Mouse (Mus musculus) hindbrain, embryonic 16.5 days (tissue): Measurements from ENCODE around the gene Supt5. TPM values are rescaled to one million over a fixed set of nuclear protein-coding genes. Genes with fewer than 3 reads are reported as not detected.

Source experiments
- ATAC-seq: fragments of 200-750 bp; cut with Nextera tagmentation; 2 replicates; pipeline ENCODE4 v1.8.0; 2017; ENCODE audit warnings: moderate TSS enrichment, moderate library complexity
- H3K27ac ChIP-seq: fragments of 300-500 bp; sonication (generic); 2 replicates; pipeline ENCODE4 v1.5.1; 2014; ENCODE audit warnings: low read depth, mild to moderate bottlenecking, control low read depth, low read length, moderate library complexity
- H3K27me3 ChIP-seq: fragments of 300-500 bp; sonication (generic); replicated peaks from 2 replicates; pipeline ENCODE4 v1.6.1; 2014; ENCODE audit warnings: low read length; ENCODE audit not compliant: control insufficient read depth, insufficient read depth
- H3K36me3 ChIP-seq: fragments of 300-500 bp; sonication (generic); 2 replicates; pipeline ENCODE4 v1.6.1; 2014; ENCODE audit warnings: mild to moderate bottlenecking, low read length, moderate library complexity, mixed read lengths; ENCODE audit not compliant: control insufficient read depth, insufficient read depth
- H3K4me1 ChIP-seq: fragments of 300-500 bp; sonication (generic); 2 replicates; pipeline ENCODE4 v1.6.1; 2014; ENCODE audit warnings: low read depth, low read length; ENCODE audit not compliant: control insufficient read depth, insufficient read depth
- H3K4me2 ChIP-seq: fragments of 300-500 bp; sonication (generic); 2 replicates; pipeline ENCODE4 v1.6.1; 2014; ENCODE audit warnings: mild to moderate bottlenecking, low read length, control low read depth, moderate library complexity
- H3K4me3 ChIP-seq: fragments of 300-500 bp; sonication (generic); 2 replicates; pipeline ENCODE4 v1.5.1; 2014; ENCODE audit warnings: mild to moderate bottlenecking, low read length, control low read depth, moderate library complexity
- H3K9ac ChIP-seq: fragments of 300-500 bp; sonication (generic); 2 replicates; pipeline ENCODE4 v1.6.1; 2014; ENCODE audit warnings: low read depth, mild to moderate bottlenecking, control low read depth, low read length, moderate library complexity
- H3K9me3 ChIP-seq: fragments of 300-500 bp; sonication (generic); 2 replicates; pipeline ENCODE4 v1.6.1; 2014; ENCODE audit warnings: mild to moderate bottlenecking, low read length, moderate library complexity; ENCODE audit not compliant: control insufficient read depth
- WGBS: fragments of 180-500 bp; shearing (Covaris S2); extraction: QIAGEN DNeasy Blood & Tissue Kit; methylation state at CpG from one replicate; pipeline ENCODE4 v1.1.7; 2014; 5-methylcytosine and 5-hydroxymethylcytosine counted together
- polyA plus RNA-seq: library from polyadenylated mRNA; unstranded; fragments of >200 nt; fragmentation: Nextera tagmentation; extraction: Ambion mirVana; gene quantifications from 2 replicates; pipeline ENCODE4 v1.2.1, GENCODE M21; 2015

Gene Supt5
- polyA plus RNA-seq, 1 experiment from 2014 or later = 94.9 TPM

DNA sequence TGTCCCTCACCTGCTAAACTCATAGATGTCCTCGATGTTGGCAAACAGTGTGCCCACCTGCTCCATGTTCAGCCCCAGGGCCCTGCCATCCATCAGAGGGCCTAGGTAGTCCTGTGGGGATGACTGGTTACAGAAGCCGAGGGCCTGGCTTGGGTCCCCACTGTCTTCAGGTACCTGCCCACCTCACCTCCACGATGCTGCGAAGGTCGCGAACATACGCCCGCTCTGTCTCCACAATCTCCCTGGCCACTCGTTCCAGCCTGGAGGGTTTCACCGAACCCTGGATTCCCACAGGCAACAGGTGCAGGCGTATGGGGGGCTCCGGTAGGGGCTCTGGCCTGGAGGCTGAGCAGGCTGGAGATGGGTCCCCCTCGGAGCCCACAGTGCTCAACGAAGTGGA, 31.5 kb upstream of the Supt5 start:
- H3K4me2 ChIP-seq = peak overlapping the region; percentile 74
- no peak overlapping the region for H3K4me3 ChIP-seq
- 0 out of 2 replicates have a peak, but pooled peaks cover 4% of the 10 kb centered on the region for H3K36me3 ChIP-seq
- ATAC-seq = no peak
- H3K27ac ChIP-seq = no peak overlapping the region
- H3K9ac ChIP-seq = no peak overlapping the region; the same call in 1 of the 2 replicates
- H3K27me3 ChIP-seq = no peaks in the 10 kb centered on the region
- 91% methylated on average over 14 of the region's 14 CpGs for WGBS
- H3K9me3 ChIP-seq = no peaks in the 10 kb centered on the region
- H3K4me1 ChIP-seq = peaks cover 16% of the 10 kb centered on the region

DNA sequence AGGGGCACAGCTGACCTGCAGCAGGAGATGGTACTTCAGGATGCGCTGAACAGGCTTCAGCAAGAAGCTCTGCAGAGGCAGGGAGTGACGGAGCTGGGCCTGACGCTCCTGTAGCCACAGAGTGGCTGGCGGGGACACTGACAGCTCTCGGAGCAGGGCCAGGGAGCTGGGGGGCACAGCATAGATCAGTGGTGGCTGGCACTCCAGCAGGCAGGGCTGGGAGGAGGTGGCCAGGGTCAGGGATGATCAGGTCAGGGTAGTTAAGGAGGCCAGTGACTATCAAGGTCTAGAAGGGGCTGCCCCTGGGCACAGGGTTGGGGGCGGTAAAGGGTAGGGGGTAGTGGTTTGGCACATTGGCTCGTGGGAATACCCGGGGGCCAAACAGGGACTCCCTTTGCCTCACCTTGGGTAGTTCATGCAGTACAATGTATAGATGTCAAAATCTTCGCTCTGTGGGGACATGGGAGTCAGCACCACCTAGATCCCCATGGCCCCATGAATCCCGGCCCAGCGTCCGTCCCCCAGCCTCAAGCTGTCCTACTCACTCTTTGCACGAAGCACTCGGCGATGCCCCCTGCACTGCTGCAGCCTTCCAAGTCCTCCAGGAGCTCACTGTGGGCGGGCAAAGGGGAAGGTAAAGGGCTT, 29.9 kb upstream of the Supt5 start:
- no peak overlapping the region for H3K27ac ChIP-seq
- H3K4me2 ChIP-seq = no peak overlapping the region
- no peak overlapping the region for H3K9ac ChIP-seq
- no peak for ATAC-seq
- no peaks in the 10 kb centered on the region for H3K9me3 ChIP-seq
- H3K4me3 ChIP-seq = no peak overlapping the region
- no peaks in the 10 kb centered on the region for H3K27me3 ChIP-seq
- WGBS = 90% methylated on average over 14 of the region's 16 CpGs
- H3K36me3 ChIP-seq = 0 out of 2 replicates have a peak, but pooled peaks cover 10% of the 10 kb centered on the region
- H3K4me1 ChIP-seq = peaks cover 16% of the 10 kb centered on the region

DNA sequence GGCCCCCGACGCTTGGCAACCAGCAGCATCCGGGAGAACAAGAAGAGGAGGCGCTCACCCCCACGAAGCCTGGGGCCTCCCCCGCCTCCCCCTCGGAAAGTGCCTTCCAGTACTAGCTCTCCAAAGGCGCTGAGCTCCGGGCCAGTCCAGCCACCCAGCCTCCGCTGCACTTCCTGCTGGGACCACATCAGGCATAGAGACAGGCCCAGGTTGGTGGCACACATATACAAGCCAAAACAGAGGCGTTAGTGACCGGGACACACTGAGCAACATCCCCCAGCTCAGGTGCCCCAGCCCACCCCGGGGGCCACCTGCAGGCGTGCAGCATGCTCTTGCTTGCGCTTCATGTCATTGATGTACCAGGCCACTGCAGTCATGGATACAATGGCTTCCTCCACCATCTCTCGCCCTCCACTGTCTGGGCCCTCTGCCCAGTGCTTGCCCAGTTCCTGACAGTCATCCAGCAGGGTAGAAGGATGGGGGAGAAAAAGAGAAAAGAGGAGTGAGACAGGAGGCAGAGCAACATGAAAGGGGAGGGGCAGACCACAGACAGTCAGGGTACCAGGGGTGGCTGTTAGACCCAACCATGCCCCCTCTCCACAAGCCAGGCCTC, 29.2 kb upstream of the Supt5 start:
- H3K4me2 ChIP-seq = no peak overlapping the region
- peaks cover 16% of the 10 kb centered on the region for H3K4me1 ChIP-seq
- no peak for ATAC-seq
- H3K9ac ChIP-seq = no peak overlapping the region
- H3K4me3 ChIP-seq = no peak overlapping the region
- WGBS = 87% methylated on average over 16 of the region's 16 CpGs
- no peaks in the 10 kb centered on the region for H3K9me3 ChIP-seq
- no peak overlapping the region for H3K27ac ChIP-seq
- no peaks in the 10 kb centered on the region for H3K27me3 ChIP-seq
- 0 out of 2 replicates have a peak, but pooled peaks cover 10% of the 10 kb centered on the region for H3K36me3 ChIP-seq

DNA sequence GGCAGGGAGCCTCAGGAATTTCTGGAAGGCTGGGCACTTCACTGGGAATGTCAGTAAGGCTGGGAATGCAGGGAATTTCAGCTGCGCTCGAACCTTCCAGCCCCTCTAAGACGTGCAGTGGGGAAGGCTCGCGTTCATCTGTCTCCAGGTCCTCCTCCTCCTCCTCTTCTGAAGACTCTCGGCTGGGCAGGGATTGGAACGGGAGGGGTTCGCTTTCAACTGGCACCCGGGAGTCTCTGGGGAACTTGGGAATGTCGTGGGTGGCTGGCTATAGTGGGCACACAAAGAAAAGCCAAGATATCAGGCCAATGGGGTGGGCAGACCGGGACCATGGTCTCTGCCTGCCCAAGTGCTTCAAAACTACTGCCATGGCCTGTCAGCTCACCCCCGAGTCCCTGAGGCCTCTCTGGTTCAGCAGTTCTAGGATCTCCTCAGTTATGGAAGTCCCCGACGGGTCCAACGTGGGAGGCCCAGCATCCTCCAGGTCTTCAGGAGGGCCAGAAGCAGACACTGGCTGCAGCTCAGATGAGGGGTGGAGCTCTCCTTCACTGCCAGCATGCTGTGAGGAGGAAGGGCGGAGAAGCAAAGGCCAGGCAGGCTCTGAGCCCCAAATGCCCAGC, 24.0 kb upstream of the Supt5 start:
- Histone ChIP-seq H3K4me2 (no peak overlapping the region), H3K9me3 (no peaks in the 10 kb centered on the region), H3K36me3 (peaks cover 14% of the 10 kb centered on the region; the same call in 1 of the 2 replicates), H3K4me3 (no peak overlapping the region), H3K27ac (no peak overlapping the region), H3K9ac (no peak overlapping the region), H3K4me1 (no peaks in the 10 kb centered on the region), H3K27me3 (no peaks in the 10 kb centered on the region)
- no peak for ATAC-seq
- WGBS = 83% methylated on average over 16 of the region's 16 CpGs

DNA sequence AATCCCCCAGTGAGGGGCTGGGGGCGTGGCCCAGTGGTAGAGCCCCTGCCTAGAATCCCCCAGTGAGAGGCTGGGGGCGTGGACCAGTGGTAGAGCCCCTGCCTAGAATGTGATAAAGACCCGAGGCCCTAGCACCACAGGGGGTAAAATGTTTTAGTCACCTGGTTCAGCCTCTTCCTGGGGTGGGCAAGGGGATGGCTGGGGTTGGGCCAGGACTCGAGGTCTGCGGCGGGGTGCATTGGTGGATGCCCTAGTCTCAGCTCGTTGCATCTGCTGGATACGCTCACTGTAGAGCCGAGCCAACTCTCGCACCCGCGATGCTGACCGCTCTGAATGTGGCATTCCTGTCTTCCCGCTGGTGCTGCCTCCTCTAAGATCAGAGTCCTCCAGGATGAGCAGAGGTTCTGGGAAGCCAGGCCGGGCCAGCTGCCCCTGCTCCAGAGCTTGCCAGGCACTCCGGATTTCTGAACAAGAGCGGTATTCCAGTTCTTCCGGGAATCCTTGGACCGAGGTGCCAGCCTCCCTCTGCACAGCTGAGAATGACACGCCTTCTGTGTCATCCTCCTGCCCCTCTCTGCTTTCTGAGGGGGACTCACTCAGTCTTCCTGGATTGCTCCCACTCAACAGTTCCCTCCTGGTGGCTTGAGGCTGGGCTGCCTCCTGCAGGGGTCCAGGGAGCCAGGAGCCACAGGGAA, 23.2 kb upstream of the Supt5 start:
- WGBS = 95% methylated on average over 19 of the region's 20 CpGs
- Histone ChIP-seq H3K27me3 (no peaks in the 10 kb centered on the region), H3K36me3 (peaks cover 11% of the 10 kb centered on the region; the same call in 1 of the 2 replicates), H3K4me2 (no peak overlapping the region), H3K9ac (no peak overlapping the region), H3K27ac (no peak overlapping the region), H3K9me3 (no peaks in the 10 kb centered on the region), H3K4me1 (0 out of 2 replicates have a peak, but pooled peaks cover 4% of the 10 kb centered on the region), H3K4me3 (no peak overlapping the region)
- ATAC-seq = no peak

DNA sequence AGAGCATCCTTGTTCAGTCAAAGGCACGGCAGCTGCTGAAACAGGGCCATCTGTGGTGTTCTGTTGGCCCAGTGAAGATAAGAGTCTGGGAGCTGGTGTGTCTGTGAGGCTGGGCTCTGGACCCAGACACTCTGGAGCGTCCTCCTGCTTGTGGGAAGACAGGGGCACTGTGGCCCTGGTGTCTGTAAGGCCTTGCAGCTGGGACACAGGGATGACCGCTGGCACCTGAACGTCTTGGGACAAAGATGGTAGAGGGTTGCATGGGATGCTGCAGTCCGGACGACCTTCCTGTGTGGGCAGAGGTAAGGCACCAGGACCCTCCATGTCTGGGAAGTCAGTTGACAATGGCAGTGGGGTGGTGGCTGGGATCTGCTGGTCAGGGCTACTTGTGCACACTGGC, 21.7 kb upstream of the Supt5 start:
- WGBS = 95% methylated on average over 6 of the region's 6 CpGs

DNA sequence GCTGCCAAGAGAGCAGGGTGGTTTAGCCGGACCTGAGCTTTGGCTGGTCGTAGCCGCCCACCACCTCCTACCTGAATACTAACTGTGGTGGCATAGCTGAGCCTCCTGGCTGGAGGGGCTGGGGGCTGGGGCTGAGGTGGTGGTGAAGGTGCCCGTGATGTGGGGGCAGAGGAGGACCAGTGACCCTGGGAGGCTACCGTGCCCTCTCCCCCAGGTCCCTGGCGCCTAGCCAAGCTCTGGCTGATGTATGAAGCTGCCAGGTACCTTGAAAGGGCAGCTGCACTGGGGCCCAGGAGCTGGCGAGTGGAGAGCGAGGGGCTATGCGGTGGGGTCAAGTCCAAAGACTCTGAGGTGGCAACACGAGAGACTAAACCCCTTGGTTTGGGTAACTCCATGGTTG, 21.3 kb upstream of the Supt5 start:
- H3K27ac ChIP-seq = no peak overlapping the region
- WGBS = 87% methylated on average over 10 of the region's 10 CpGs
- no peaks in the 10 kb centered on the region for H3K9me3 ChIP-seq
- H3K9ac ChIP-seq = no peak overlapping the region
- 0 out of 2 replicates have a peak, but pooled peaks cover 5% of the 10 kb centered on the region for H3K4me1 ChIP-seq
- H3K27me3 ChIP-seq = no peaks in the 10 kb centered on the region
- ATAC-seq = no peak
- no peak overlapping the region for H3K4me2 ChIP-seq
- H3K4me3 ChIP-seq = no peak overlapping the region
- H3K36me3 ChIP-seq = peaks cover 11% of the 10 kb centered on the region; the same call in 1 of the 2 replicates

More for the DNA sequence above, 21.7 kb upstream of the Supt5 start:
- no peak overlapping the region for H3K4me3 ChIP-seq
- no peak for ATAC-seq
- H3K27me3 ChIP-seq = no peaks in the 10 kb centered on the region
- no peaks in the 10 kb centered on the region for H3K9me3 ChIP-seq
- no peak overlapping the region for H3K27ac ChIP-seq
- H3K4me2 ChIP-seq = no peak overlapping the region
- H3K9ac ChIP-seq = no peak overlapping the region
- peaks cover 11% of the 10 kb centered on the region; the same call in 1 of the 2 replicates for H3K36me3 ChIP-seq
- 0 out of 2 replicates have a peak, but pooled peaks cover 5% of the 10 kb centered on the region for H3K4me1 ChIP-seq

DNA sequence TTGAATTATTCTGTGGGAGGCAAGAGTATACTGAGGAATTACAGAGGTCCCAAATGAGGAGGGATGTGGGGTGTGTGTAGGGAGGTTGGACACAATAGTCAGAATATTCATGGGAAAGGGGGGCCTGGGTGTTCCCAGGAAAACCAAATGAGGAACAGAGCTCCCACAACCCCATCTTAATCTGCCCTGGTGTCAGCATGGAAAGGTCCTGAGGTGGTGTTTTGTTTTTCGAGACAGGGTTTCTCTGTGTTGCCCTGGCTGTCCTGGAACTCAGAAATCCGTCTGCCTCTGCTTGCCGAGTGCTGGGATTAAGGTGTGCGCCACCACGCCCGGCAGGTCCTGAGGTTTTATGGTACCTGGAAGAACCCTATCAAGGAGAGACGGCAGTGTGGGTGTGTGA, 19.9 kb upstream of the Supt5 start:
- H3K9ac ChIP-seq = no peak overlapping the region

DNA sequence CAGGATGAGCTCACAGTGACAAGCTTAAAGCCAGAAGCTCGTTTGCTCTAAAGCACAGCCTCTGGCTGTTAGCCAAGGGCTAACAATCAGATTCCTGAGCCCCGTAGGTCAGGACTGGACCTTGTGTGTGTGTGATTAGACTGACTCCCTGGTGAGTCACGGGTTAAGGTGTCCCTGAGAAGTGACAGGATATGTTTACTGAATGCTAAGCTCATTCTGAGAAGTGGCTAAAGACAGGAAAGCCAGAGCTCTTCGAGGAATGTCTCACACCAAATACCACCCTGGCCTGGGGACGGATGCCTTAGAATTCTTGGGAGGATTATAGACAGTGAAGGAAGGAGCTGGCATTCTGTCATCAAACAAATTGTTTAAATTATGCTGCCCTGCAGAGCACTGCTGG, 19.4 kb upstream of the Supt5 start:
- Histone ChIP-seq H3K36me3 (peaks cover 22% of the 10 kb centered on the region), H3K9me3 (no peaks in the 10 kb centered on the region), H3K27me3 (no peaks in the 10 kb centered on the region), H3K27ac (peak overlapping the region; percentile 21), H3K4me2 (no peak overlapping the region), H3K9ac (no peak overlapping the region), H3K4me3 (no peak overlapping the region), H3K4me1 (0 out of 2 replicates have a peak, but pooled peaks cover 5% of the 10 kb centered on the region)
- WGBS = 12% methylated on average over 5 of the region's 5 CpGs
- ATAC-seq = no peak

More for the DNA sequence above, 19.9 kb upstream of the Supt5 start:
- ATAC-seq = no peak
- Histone ChIP-seq H3K36me3 (peaks cover 18% of the 10 kb centered on the region), H3K4me1 (0 out of 2 replicates have a peak, but pooled peaks cover 5% of the 10 kb centered on the region), H3K27me3 (no peaks in the 10 kb centered on the region), H3K9me3 (no peaks in the 10 kb centered on the region), H3K4me3 (no peak overlapping the region), H3K27ac (no peak overlapping the region), H3K4me2 (no peak overlapping the region)
- WGBS = 71% methylated on average over 7 of the region's 7 CpGs
